Mouse (Mus musculus): Measurements from ENCODE around the gene Ewsr1. TPM values are rescaled to one million over a fixed set of nuclear protein-coding genes. Genes with fewer than 3 reads are reported as not detected.

Gene Ewsr1
- total and polyA plus RNA-seq, 3 experiments: 399 to 1,267 (median 418) TPM

- in situ Hi-C loops (cut with MboI; ENCODE audit: low pct_ligation_motif_present, low pct_unique_long_range_greater_than_20kb, low sequenced_read_pairs): no loop called here
- Histone ChIP-seq H3K79me2 (replicated peaks; ENCODE audit: control insufficient read depth, extremely low read depth, insufficient read depth, poor library complexity, severe bottlenecking) (no peaks in the 10 kb centered on the region), H3K4me2 (ENCODE audit: insufficient read depth, low read depth, poor library complexity, severe bottlenecking) (no peak overlapping the region), H3K27me3 (replicated peaks) (no peaks in the 10 kb centered on the region), H3K4me3 (replicated peaks in 1 of 3; ENCODE audit: low read depth in 2 of 3, low read length in 2 of 3, poor library complexity in 1 of 3) (no peak overlapping the region), H3K27ac (ENCODE audit: insufficient read depth, low read depth) (no peak overlapping the region), H3K4me1 (ENCODE audit: control insufficient read depth in 1 of 2, insufficient read depth in 2 of 2) (peaks cover 11 to 36% of the 10 kb centered on the region in 2 experiments), H3K36me3 (replicated peaks in 1 of 2; ENCODE audit: control insufficient read depth in 1 of 2, insufficient read depth in 1 of 2, low read length in 1 of 2) (no peaks in the 10 kb centered on the region), H3K9ac (ENCODE audit: insufficient read depth, low read depth) (no peak overlapping the region), H3K9me3 (replicated peaks; ENCODE audit: low read length) (no peaks in the 10 kb centered on the region)
- dilution Hi-C loops (cut with MboI; ENCODE audit: extremely low pct_ligation_motif_present, extremely low pct_unique_long_range_greater_than_20kb, low sequenced_read_pairs): no loop called here
- TF ChIP-seq MXI1 (IDR thresholded peaks at IDR 0.05; ENCODE audit: low read depth, low read length) (no peak), CHD1 (IDR thresholded peaks at IDR 0.05; ENCODE audit: low read depth, low read length) (no peak), SMC3 (IDR thresholded peaks at IDR 0.05; ENCODE audit: low read depth, low read length) (no peak), E2F4 (IDR thresholded peaks at IDR 0.05; ENCODE audit: insufficient replicate concordance, low read depth, low read length) (no peak), PAX5 (IDR thresholded peaks at IDR 0.05; ENCODE audit: low read length) (no peak), IRF4 (IDR thresholded peaks at IDR 0.05; ENCODE audit: low read depth, low read length) (no peak)
- no peak for DNase-seq (ENCODE audit: extremely low read depth)
These were observed 46.7 kb downstream of the Ewsr1 start for GRCm38 (mm10) chr11:5052200-5052854.

- DNase-seq (ENCODE audit: extremely low read depth): no peak
These were observed 47.4 kb downstream of the Ewsr1 start for GRCm38 (mm10) chr11:5051629-5052028.

More at GRCm38 (mm10) chr11:5051629-5052028, 47.4 kb downstream of the Ewsr1 start:
- no peaks in the 10 kb centered on the region for H3K27me3 ChIP-seq (replicated peaks)
- no peaks in the 10 kb centered on the region for H3K36me3 ChIP-seq (replicated peaks in 1 of 2; ENCODE audit: control insufficient read depth in 1 of 2, insufficient read depth in 1 of 2, low read length in 1 of 2)
- no peaks in the 10 kb centered on the region for H3K79me2 ChIP-seq (replicated peaks; ENCODE audit: control insufficient read depth, extremely low read depth, insufficient read depth, poor library complexity, severe bottlenecking)
- TF ChIP-seq ZKSCAN1 (IDR thresholded peaks at IDR 0.05; ENCODE audit: borderline replicate concordance, low read depth, low read length) (no peak), ELF1 (IDR thresholded peaks at IDR 0.05; ENCODE audit: low read depth, low read length) (no peak), CHD2 (IDR thresholded peaks at IDR 0.05; ENCODE audit: low read length) (no peak), MAZ (IDR thresholded peaks at IDR 0.05; ENCODE audit: low read depth, low read length) (no peak), ETS1 (conservative IDR thresholded peaks at IDR 0.05; ENCODE audit: low read depth, low read length) (no peak), E2F4 (IDR thresholded peaks at IDR 0.05; ENCODE audit: insufficient replicate concordance, low read depth, low read length) (no peak), SIN3A (IDR thresholded peaks at IDR 0.05; ENCODE audit: low read length) (no peak), USF1 (IDR thresholded peaks at IDR 0.05; ENCODE audit: low read depth, low read length) (no peak), USF2 (conservative IDR thresholded peaks at IDR 0.05; ENCODE audit: low read depth, low read length) (no peak), MEF2A (IDR thresholded peaks at IDR 0.05; ENCODE audit: borderline replicate concordance, low read depth, low read length) (no peak), POLR2A (IDR thresholded peaks at IDR 0.05; ENCODE audit: low read depth, low read length) (no peak), TCF12 (IDR thresholded peaks at IDR 0.05; ENCODE audit: low read depth, low read length) (no peak), ZNF384 (IDR thresholded peaks at IDR 0.05; ENCODE audit: low read depth, low read length) (no peak), ZC3H11A (IDR thresholded peaks at IDR 0.05; ENCODE audit: low read depth, low read length) (no peak), EP300 (IDR thresholded peaks at IDR 0.05; ENCODE audit: low read length) (no peak), JUND (conservative IDR thresholded peaks at IDR 0.05; ENCODE audit: low read depth, low read length) (no peak), JUN (IDR thresholded peaks at IDR 0.05; ENCODE audit: insufficient read depth, low read depth, low read length) (no peak), PAX5 (IDR thresholded peaks at IDR 0.05; ENCODE audit: low read length) (no peak), ZMIZ1 (IDR thresholded peaks at IDR 0.05; ENCODE audit: low read depth, low read length) (no peak), RAD21 (IDR thresholded peaks at IDR 0.05; ENCODE audit: low read depth, low read length) (no peak)
- H3K9ac ChIP-seq (ENCODE audit: insufficient read depth, low read depth): no peak overlapping the region
- in situ Hi-C loops (cut with MboI; ENCODE audit: low pct_ligation_motif_present, low pct_unique_long_range_greater_than_20kb, low sequenced_read_pairs) (no loop called here), dilution Hi-C loops (cut with MboI; ENCODE audit: extremely low pct_ligation_motif_present, extremely low pct_unique_long_range_greater_than_20kb, low sequenced_read_pairs) (no loop called here)
- no peak overlapping the region for H3K27ac ChIP-seq (ENCODE audit: insufficient read depth, low read depth)
- no peak overlapping the region for H3K4me3 ChIP-seq (replicated peaks in 1 of 3; ENCODE audit: low read depth in 2 of 3, low read length in 2 of 3, poor library complexity in 1 of 3)
- no peak overlapping the region for H3K4me2 ChIP-seq (ENCODE audit: insufficient read depth, low read depth, poor library complexity, severe bottlenecking)
- H3K9me3 ChIP-seq (replicated peaks; ENCODE audit: low read length): no peaks in the 10 kb centered on the region
- peaks cover 8 to 29% of the 10 kb centered on the region in 2 experiments for H3K4me1 ChIP-seq (ENCODE audit: control insufficient read depth in 1 of 2, insufficient read depth in 2 of 2)
